ENCODE assay signal across 17 mouse cellular contexts in the genomic region with DNA sequence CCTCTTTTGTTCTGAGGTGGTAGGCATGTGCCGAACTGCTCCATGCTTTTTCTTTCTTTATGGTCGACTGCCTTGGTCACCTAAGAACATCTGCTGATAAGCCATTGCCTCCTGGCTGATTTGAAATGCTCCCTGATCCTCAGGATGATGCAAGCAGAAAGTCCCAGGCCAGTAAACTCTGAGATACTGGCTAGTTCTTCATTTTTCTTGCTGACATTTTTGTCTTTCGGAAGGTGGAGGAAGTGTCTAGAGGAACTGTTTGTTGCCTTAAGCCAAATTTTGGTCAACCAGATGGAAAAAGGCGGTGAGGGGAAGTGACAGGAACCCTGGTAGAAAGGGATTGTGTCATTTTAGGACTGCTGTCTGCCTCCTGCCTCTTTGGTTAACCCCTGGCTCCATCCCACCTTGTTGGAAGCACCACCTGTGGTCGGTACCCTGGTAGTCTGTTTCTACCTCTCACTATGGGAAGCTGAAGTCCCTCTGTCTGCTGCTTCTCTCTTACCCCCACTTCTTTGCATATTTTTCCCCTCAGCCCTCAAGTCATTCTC. TPM values are rescaled to one million over a fixed set of nuclear protein-coding genes. Genes with fewer than 3 reads are reported as not detected.
DNase-seq lines count a peak whose midpoint lies in the region; ATAC-seq and TF ChIP-seq lines count a peak whose summit lies in the region.
"Had no signal": no experiment of that assay in that cellular context is flagged by ENCODE, and none has a peak within 500 bp of the region (broad histone marks: within the 10 kb centered on the region; RNA-seq: fewer than 3 reads in every experiment).

No protein-coding gene starts in this region.

- 82% methylated on average over 5 of the region's 5 CpGs for WGBS in intestine, embryonic 14.5 days
- WGBS in intestine, embryonic 15.5 days: 78% methylated on average over 5 of the region's 5 CpGs
- 41% methylated on average over 5 of the region's 5 CpGs for WGBS in spleen, adult 2 months
- WGBS in hindbrain, embryonic 10.5 days: 84% methylated on average over 5 of the region's 5 CpGs
- 89% methylated on average over 5 of the region's 5 CpGs for WGBS in hindbrain, embryonic 14.5 days

- DNase-seq in intestine, embryonic 14.5 days (ENCODE audit: low spot score): peak; percentile 37
- peak in 1 of 2 experiments; percentile 28 for DNase-seq in spleen, adult 2 months (ENCODE audit: low read depth in 1 of 2, low spot score in 2 of 2)
- DNase-seq in spleen, adult 12 weeks (ENCODE audit: low spot score): no peak
- DNase-seq in lung, postnatal 25 days (ENCODE audit: low spot score): peak; percentile 24
- no peak for DNase-seq in hindbrain, embryonic 10.5 days (ENCODE audit: low spot score)
- DNase-seq in embryo, embryonic 10 days (ENCODE audit: low spot score): no peak
- DNase-seq in hindbrain, embryonic 14.5 days (ENCODE audit: low spot score): no peak
- DNase-seq: adrenal gland, adult 8-10 months; cerebellum, adult 11 months; embryo, embryonic 11 days; gastrocnemius, adult 2 months; kidney, adult 11 months had no signal

- TF ChIP-seq CTCF in spleen, adult 2 months (IDR thresholded peaks at IDR 0.05; ENCODE audit: extremely low read depth, insufficient read depth, insufficient read length, insufficient replicate concordance): no peak

- H3K4me3 ChIP-seq in intestine, embryonic 14.5 days (ENCODE audit: low read depth, low read length): no peak overlapping the region
- no peak overlapping the region for H3K4me3 ChIP-seq in intestine, embryonic 15.5 days (replicated peaks)
- H3K4me3 ChIP-seq in spleen, adult 2 months (ENCODE audit: extremely low read depth, insufficient read depth, insufficient read length): no peak overlapping the region
- no peak overlapping the region for H3K4me3 ChIP-seq in hindbrain, embryonic 10.5 days
- no peak overlapping the region for H3K4me3 ChIP-seq in hindbrain, embryonic 14.5 days (replicated peaks; ENCODE audit: low read length)
- H3K4me3 ChIP-seq: gastrocnemius, adult 2 months; midbrain, embryonic 10.5 days; stomach, embryonic 15.5 days had no signal

- H3K9ac ChIP-seq in intestine, embryonic 14.5 days (ENCODE audit: low read length): no peak overlapping the region
- H3K9ac ChIP-seq in intestine, embryonic 15.5 days: no peak overlapping the region
- no peak overlapping the region for H3K9ac ChIP-seq in hindbrain, embryonic 14.5 days
- H3K9ac ChIP-seq: stomach, embryonic 15.5 days had no signal

- 0 out of 2 replicates have a peak, but pooled peaks cover 3% of the 10 kb centered on the region for H3K27me3 ChIP-seq in intestine, embryonic 14.5 days (replicated peaks; ENCODE audit: control insufficient read depth, insufficient read depth, low read length)
- no peaks in the 10 kb centered on the region for H3K27me3 ChIP-seq in intestine, embryonic 15.5 days (replicated peaks)
- H3K27me3 ChIP-seq in spleen, adult 2 months (ENCODE audit: control insufficient read depth, insufficient read depth, low read length): no peaks in the 10 kb centered on the region
- H3K27me3 ChIP-seq in hindbrain, embryonic 10.5 days (ENCODE audit: insufficient read depth, poor library complexity, severe bottlenecking): 0 out of 2 replicates have a peak, but pooled peaks cover 4% of the 10 kb centered on the region
- H3K27me3 ChIP-seq in hindbrain, embryonic 14.5 days (ENCODE audit: control insufficient read depth, insufficient read depth, low read length): no peaks in the 10 kb centered on the region
- H3K27me3 ChIP-seq: stomach, embryonic 15.5 days had no signal

- H3K9me3 ChIP-seq in intestine, embryonic 14.5 days (ENCODE audit: control insufficient read depth, low read length): no peaks in the 10 kb centered on the region
- H3K9me3 ChIP-seq in intestine, embryonic 15.5 days: no peaks in the 10 kb centered on the region
- no peaks in the 10 kb centered on the region for H3K9me3 ChIP-seq in hindbrain, embryonic 10.5 days
- H3K9me3 ChIP-seq in hindbrain, embryonic 14.5 days (ENCODE audit: control insufficient read depth, low read length): no peaks in the 10 kb centered on the region
- H3K9me3 ChIP-seq: midbrain, embryonic 10.5 days; stomach, embryonic 15.5 days had no signal

- H3K36me3 ChIP-seq in intestine, embryonic 14.5 days (ENCODE audit: control insufficient read depth, insufficient read depth, low read length): no peaks in the 10 kb centered on the region
- H3K36me3 ChIP-seq in intestine, embryonic 15.5 days: no peaks in the 10 kb centered on the region
- no peaks in the 10 kb centered on the region for H3K36me3 ChIP-seq in spleen, adult 2 months (ENCODE audit: control insufficient read depth, insufficient read depth, low read length)
- H3K36me3 ChIP-seq in hindbrain, embryonic 10.5 days: no peaks in the 10 kb centered on the region
- H3K36me3 ChIP-seq in hindbrain, embryonic 14.5 days (replicated peaks; ENCODE audit: control insufficient read depth, insufficient read depth): no peaks in the 10 kb centered on the region
- H3K36me3 ChIP-seq: midbrain, embryonic 10.5 days; stomach, embryonic 15.5 days had no signal

- H3K4me2 ChIP-seq in intestine, embryonic 14.5 days (ENCODE audit: low read length): no peak overlapping the region
- H3K4me2 ChIP-seq in intestine, embryonic 15.5 days (replicated peaks): no peak overlapping the region
- no peak overlapping the region for H3K4me2 ChIP-seq in hindbrain, embryonic 14.5 days (replicated peaks)
- H3K4me2 ChIP-seq: stomach, embryonic 15.5 days had no signal

- ATAC-seq in intestine, embryonic 14.5 days (replicated peaks; ENCODE audit: low FRiP score, low TSS enrichment, low read depth): no peak
- ATAC-seq in intestine, embryonic 15.5 days: no peak
- ATAC-seq in hindbrain, embryonic 14.5 days (ENCODE audit: low FRiP score): no peak

- H3K4me1 ChIP-seq in intestine, embryonic 14.5 days (replicated peaks; ENCODE audit: control insufficient read depth, insufficient read depth, low read length): no peaks in the 10 kb centered on the region
- H3K4me1 ChIP-seq in intestine, embryonic 15.5 days (replicated peaks): no peaks in the 10 kb centered on the region
- peaks cover 16% of the 10 kb centered on the region; the same call in 1 of the 2 replicates for H3K4me1 ChIP-seq in spleen, adult 2 months (ENCODE audit: control insufficient read depth, insufficient read depth, insufficient read length)
- no peaks in the 10 kb centered on the region for H3K4me1 ChIP-seq in hindbrain, embryonic 10.5 days (replicated peaks)
- no peaks in the 10 kb centered on the region for H3K4me1 ChIP-seq in hindbrain, embryonic 14.5 days (replicated peaks; ENCODE audit: control insufficient read depth, insufficient read depth, low read length)
- H3K4me1 ChIP-seq: midbrain, embryonic 10.5 days; stomach, embryonic 15.5 days had no signal

- no peak overlapping the region for H3K27ac ChIP-seq in intestine, embryonic 14.5 days (ENCODE audit: low read depth)
- H3K27ac ChIP-seq in intestine, embryonic 15.5 days: no peak overlapping the region
- H3K27ac ChIP-seq in spleen, adult 2 months (ENCODE audit: insufficient read depth, low read length): peak overlapping the region; percentile 96
- no peak overlapping the region for H3K27ac ChIP-seq in hindbrain, embryonic 10.5 days
- no peak overlapping the region for H3K27ac ChIP-seq in hindbrain, embryonic 14.5 days
- H3K27ac ChIP-seq: gastrocnemius, adult 2 months; midbrain, embryonic 10.5 days; stomach, embryonic 15.5 days had no signal

- TF ChIP-seq POLR2A in spleen, adult 2 months (IDR thresholded peaks at IDR 0.05; ENCODE audit: low read depth, low read length): no peak

RNA-seq across cellular contexts. Expression of gene Prkcb, which starts 28.4 kb away (rescaled TPM):
- polyA plus RNA-seq in intestine, embryonic 14.5 days (2014; fragmentation: Nextera tagmentation; extraction: Ambion mirVana): 16.2 and 19.0 TPM in 2 replicates
- 11.5 and 12.3 TPM in 2 replicates for polyA plus RNA-seq in intestine, embryonic 15.5 days (2015; fragmentation: Nextera tagmentation; extraction: Ambion mirVana)
- polyA plus RNA-seq in spleen, adult 2 months (2012; rRNA removed): 106 and 118 TPM in 2 replicates
- 5.6 and 9.9 TPM in 2 replicates for polyA plus RNA-seq in hindbrain, embryonic 10.5 days (2016; fragmentation: Nextera tagmentation; extraction: Ambion mirVana)
- polyA plus RNA-seq in hindbrain, embryonic 14.5 days (2014; fragmentation: Nextera tagmentation; extraction: Ambion mirVana): 135 and 149 TPM in 2 replicates

RNA-seq across cellular contexts. Expression of gene Chp2, which starts 40.8 kb away (rescaled TPM):
- 0.41 and 0.52 TPM in 2 replicates for polyA plus RNA-seq in intestine, embryonic 14.5 days (2014; fragmentation: Nextera tagmentation; extraction: Ambion mirVana)
- 5.7 and 5.8 TPM in 2 replicates for polyA plus RNA-seq in intestine, embryonic 15.5 days (2015; fragmentation: Nextera tagmentation; extraction: Ambion mirVana)
- polyA plus RNA-seq in spleen, adult 2 months (2012; rRNA removed): 1.2 and 2.7 TPM in 2 replicates
- 0.24 TPM in 1 of 2 replicates, not detected in the other for polyA plus RNA-seq in hindbrain, embryonic 10.5 days (2016; fragmentation: Nextera tagmentation; extraction: Ambion mirVana)
- 1.1 and 1.4 TPM in 2 replicates for polyA plus RNA-seq in hindbrain, embryonic 14.5 days (2014; fragmentation: Nextera tagmentation; extraction: Ambion mirVana)
- polyA plus RNA-seq: limb, embryonic 11.5 days; midbrain, embryonic 10.5 days; neural tube, embryonic 11.5 days had no signal

Comparison
In these comparisons a context has a peak if more than half of its experiments do, and no peak if none do; other contexts are left out.
1. DNase-seq: peak in intestine, embryonic 14.5 days (single experiment) and lung, postnatal 25 days (single experiment); none in spleen, adult 12 weeks (single experiment), hindbrain, embryonic 10.5 days (single experiment), embryo, embryonic 10 days (single experiment) and hindbrain, embryonic 14.5 days (single experiment).